Mouse (Mus musculus) neutrophil, adult 5-6 weeks (primary cell): ENCODE measurements around the gene Mapk1ip1l. TPM values are rescaled to one million over a fixed set of nuclear protein-coding genes. Genes with fewer than 3 reads are reported as not detected.
"Not testable (repeated sequence)": the region's sequence is repeated elsewhere in the genome, so short reads cannot be mapped to it uniquely, and the experiment has no call there.

Experiments
- ATAC-seq: fragments of 151-379, 151-347 bp; 2 replicates; pipeline ENCODE4 v1.8.0; 2017; ENCODE audit warnings: mild to moderate bottlenecking, moderate TSS enrichment; ENCODE audit not compliant: insufficient number of reproducible peaks, poor library complexity, low FRiP score, severe bottlenecking; ENCODE audit errors: extremely low read depth
- total RNA-seq: library from RNA; stranded (forward); fragments of 200-1000 nt; gene quantifications from 2 replicates; pipeline ENCODE4 v1.2.3, GENCODE M21; 2017

Mapk1ip1l gene
- total RNA-seq, 1 experiment from 2014 or later: 65.9 TPM

- ATAC-seq: no peak
These were observed 774 bp downstream of the Mapk1ip1l start for GRCm38 (mm10) chr14:47298819-47299261.

- no peak for ATAC-seq
These were observed 5.0 kb downstream of the Mapk1ip1l start for GRCm38 (mm10) chr14:47302885-47303680.

- ATAC-seq: no peak
These were observed 6.8 kb downstream of the Mapk1ip1l start for GRCm38 (mm10) chr14:47304814-47305405.

- ATAC-seq: no peak
These were observed 7.9 kb downstream of the Mapk1ip1l start for GRCm38 (mm10) chr14:47305933-47306332.

GRCm38 (mm10) chr14:47307669-47308068, 9.6 kb downstream of the Mapk1ip1l start:
- no peak for ATAC-seq

GRCm38 (mm10) chr14:47309061-47309460, 11.0 kb downstream of the Mapk1ip1l start:
- ATAC-seq: no peak

GRCm38 (mm10) chr14:47310342-47311181, 12.5 kb downstream of the Mapk1ip1l start:
- ATAC-seq: no peak

GRCm38 (mm10) chr14:47319362-47319761, 21.3 kb downstream of the Mapk1ip1l start:
- ATAC-seq: no peak

- not testable (repeated sequence) for ATAC-seq
These were observed 23.5 kb downstream of the Mapk1ip1l start for GRCm38 (mm10) chr14:47321581-47321980.

- no peak for ATAC-seq
These were observed 28.1 kb downstream of the Mapk1ip1l start for GRCm38 (mm10) chr14:47325965-47326761.

GRCm38 (mm10) chr14:47327347-47327746, 29.3 kb downstream of the Mapk1ip1l start:
- no peak for ATAC-seq

- no peak for ATAC-seq
These were observed 33.9 kb downstream of the Mapk1ip1l start for GRCm38 (mm10) chr14:47331920-47332319.

- ATAC-seq: peak; percentile 61; the same call in 1 of the 2 replicates
These were observed 36.8 kb downstream of the Mapk1ip1l start for GRCm38 (mm10) chr14:47334819-47335218.

GRCm38 (mm10) chr14:47335300-47335699, 37.2 kb downstream of the Mapk1ip1l start:
- no peak for ATAC-seq

- no peak for ATAC-seq
These were observed 42.3 kb downstream of the Mapk1ip1l start for GRCm38 (mm10) chr14:47340231-47340925.

- no peak for ATAC-seq
These were observed 43.8 kb downstream of the Mapk1ip1l start for GRCm38 (mm10) chr14:47341811-47342291.

- ATAC-seq: no peak
These were observed 48.6 kb downstream of the Mapk1ip1l start for GRCm38 (mm10) chr14:47346715-47347114.

- ATAC-seq: no peak
These were observed 52.9 kb downstream of the Mapk1ip1l start for GRCm38 (mm10) chr14:47350974-47351373.
